Mouse (Mus musculus): Measurements from ENCODE around the gene Taar8a.

DNA sequence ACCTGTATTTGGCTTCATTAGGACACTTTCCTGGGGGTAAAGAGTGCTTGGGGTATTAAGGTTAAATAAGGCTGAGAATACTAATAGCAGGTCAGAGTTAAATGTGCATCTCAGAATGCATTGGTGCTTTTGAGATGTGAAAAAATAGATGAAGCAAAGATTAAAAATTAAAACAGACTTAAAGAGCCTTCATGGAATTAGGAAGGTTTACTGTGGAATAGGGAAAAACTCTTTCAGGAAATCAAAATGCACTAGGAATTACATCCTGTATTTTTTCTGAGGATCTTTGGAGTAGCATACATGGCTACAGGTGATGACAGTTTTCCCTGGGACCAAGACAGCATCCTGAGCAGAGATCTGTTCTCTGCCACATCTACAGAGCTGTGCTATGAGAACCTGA is 49.4 kb upstream of the Taar8a start, which contains the start of gene Taar7d:
- TF ChIP-seq CTCF (IDR thresholded peaks at IDR 0.05; ENCODE audit: borderline replicate concordance, extremely low read depth, insufficient read depth, insufficient read length) (no peak), POLR2A (IDR thresholded peaks at IDR 0.05; ENCODE audit: borderline replicate concordance, extremely low read depth, insufficient read depth, insufficient read length, poor library complexity, severe bottlenecking) (no peak)

All from brain, embryonic 14.5 days (tissue).